Mouse (Mus musculus): ENCODE data around the gene Rtl5. TPM values are rescaled to one million over a fixed set of nuclear protein-coding genes. Genes with fewer than 3 reads are reported as not detected.

The Rtl5 gene
- total RNA-seq, 4 experiments from 2014 or later, result 19.2 to 26.1 (median 23.6) TPM

GRCm38 (mm10) chrX:102067118-102067517, 4.0 kb downstream of the Rtl5 start:
- DNase-seq (ENCODE audit: low spot score in 2 of 2), result no peak

- DNase-seq (ENCODE audit: low spot score in 2 of 2), result peak; percentile 48 to 67
These were observed 5.0 kb downstream of the Rtl5 start for GRCm38 (mm10) chrX:102066134-102066533.

- no peak for DNase-seq (ENCODE audit: low spot score in 2 of 2)
These were observed 5.8 kb downstream of the Rtl5 start for GRCm38 (mm10) chrX:102065213-102065775.

GRCm38 (mm10) chrX:102064062-102064461, 7.0 kb downstream of the Rtl5 start:
- DNase-seq (ENCODE audit: low spot score in 2 of 2), result no peak

- no peak for DNase-seq (ENCODE audit: low spot score in 2 of 2)
These were observed 10.2 kb downstream of the Rtl5 start for GRCm38 (mm10) chrX:102060891-102061290.

GRCm38 (mm10) chrX:102060243-102060642, 10.9 kb downstream of the Rtl5 start:
- no peak for DNase-seq (ENCODE audit: low spot score in 2 of 2)

- no peak for DNase-seq (ENCODE audit: low spot score in 2 of 2)
These were observed 11.7 kb downstream of the Rtl5 start for GRCm38 (mm10) chrX:102059437-102059836.

GRCm38 (mm10) chrX:102054009-102054408, 17.1 kb downstream of the Rtl5 start:
- no peak for DNase-seq (ENCODE audit: low spot score in 2 of 2)

GRCm38 (mm10) chrX:102053371-102053770, 17.7 kb downstream of the Rtl5 start:
- no peak for DNase-seq (ENCODE audit: low spot score in 2 of 2)

GRCm38 (mm10) chrX:102051225-102051624, 19.9 kb downstream of the Rtl5 start:
- DNase-seq (ENCODE audit: low spot score in 2 of 2), result no peak

GRCm38 (mm10) chrX:102050552-102050951, 20.6 kb downstream of the Rtl5 start:
- DNase-seq (ENCODE audit: low spot score in 2 of 2), result no peak

GRCm38 (mm10) chrX:102042386-102042785, 28.7 kb downstream of the Rtl5 start:
- no peak for DNase-seq (ENCODE audit: low spot score in 2 of 2)

- DNase-seq (ENCODE audit: low spot score in 2 of 2), result no peak
These were observed 29.5 kb downstream of the Rtl5 start for GRCm38 (mm10) chrX:102041562-102041961.

- DNase-seq (ENCODE audit: low spot score in 2 of 2), result no peak
These were observed 33.6 kb downstream of the Rtl5 start for GRCm38 (mm10) chrX:102037506-102037905.

GRCm38 (mm10) chrX:102036866-102037361, 34.2 kb downstream of the Rtl5 start:
- DNase-seq (ENCODE audit: low spot score in 2 of 2), result no peak

GRCm38 (mm10) chrX:102035671-102036070, 35.4 kb downstream of the Rtl5 start:
- DNase-seq (ENCODE audit: low spot score in 2 of 2), result no peak

- DNase-seq (ENCODE audit: low spot score in 2 of 2), result no peak
These were observed 37.5 kb downstream of the Rtl5 start for GRCm38 (mm10) chrX:102033566-102033965.

GRCm38 (mm10) chrX:102032431-102032830, 38.7 kb downstream of the Rtl5 start:
- DNase-seq (ENCODE audit: low spot score in 2 of 2), result no peak

- DNase-seq (ENCODE audit: low spot score in 2 of 2), result no peak
These were observed 39.3 kb downstream of the Rtl5 start for GRCm38 (mm10) chrX:102031851-102032250.

GRCm38 (mm10) chrX:102024976-102025375, 46.1 kb downstream of the Rtl5 start:
- no peak for DNase-seq (ENCODE audit: low spot score in 2 of 2)

- DNase-seq (ENCODE audit: low spot score in 2 of 2), result no peak
These were observed 51.4 kb downstream of the Rtl5 start for GRCm38 (mm10) chrX:102019471-102020240.

GRCm38 (mm10) chrX:102018890-102019289, 52.2 kb downstream of the Rtl5 start:
- peak in 1 of 2 experiments; percentile 38 for DNase-seq (ENCODE audit: low spot score in 2 of 2)

All from left cerebral cortex, adult 8-10 months (tissue).